Mouse (Mus musculus) liver, adult (tissue): ENCODE data around the gene Ccdc34.

Experiments used
- GATA4 ChIP-seq: IDR thresholded peaks from 2 replicates; pipeline ENCODE4 v1.6.1; 2014; ENCODE audit warnings: mild to moderate bottlenecking, low read length; ENCODE audit not compliant: insufficient replicate concordance

Ccdc34 gene

DNA sequence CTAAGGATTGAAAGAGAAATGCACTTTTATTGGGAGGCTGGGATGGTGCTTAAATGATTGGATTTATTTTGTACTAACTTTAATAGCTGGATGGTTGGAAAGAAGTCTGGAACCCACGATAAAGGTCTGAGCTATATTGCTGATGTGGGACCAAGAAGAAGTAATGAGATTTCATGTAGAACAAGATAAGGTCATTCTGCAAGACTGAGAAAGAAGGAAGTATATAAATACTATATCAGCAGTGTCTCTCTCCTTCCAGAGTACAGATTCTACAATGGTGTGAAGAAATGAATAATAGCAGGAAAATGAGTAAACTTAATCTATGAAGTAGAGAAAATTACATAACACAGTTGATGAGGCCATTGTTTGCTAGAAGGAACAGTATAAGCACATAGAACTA is 2.8 kb downstream of the Ccdc34 start:
- no peak for TF ChIP-seq GATA4

DNA sequence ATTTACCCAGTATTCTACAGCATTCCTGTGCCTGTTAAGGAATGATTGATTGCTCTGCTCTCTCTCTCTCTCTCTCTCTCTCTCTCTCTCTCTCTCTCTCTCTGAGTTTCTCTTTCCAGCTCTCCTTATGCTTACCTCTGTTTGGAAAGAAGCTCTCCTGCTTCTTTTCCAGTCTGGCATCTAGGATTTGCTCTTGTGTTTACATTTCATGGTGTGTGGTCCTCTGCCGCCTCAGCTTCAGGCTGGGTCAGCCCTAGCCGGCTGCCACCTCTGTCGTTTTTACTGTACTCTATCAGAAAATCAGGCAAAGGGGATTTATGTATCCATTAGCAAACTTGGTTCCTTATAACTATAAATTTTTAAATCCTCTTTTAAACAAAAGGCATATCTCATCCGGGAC is 18.6 kb downstream of the Ccdc34 start:
- TF ChIP-seq GATA4: no peak

DNA sequence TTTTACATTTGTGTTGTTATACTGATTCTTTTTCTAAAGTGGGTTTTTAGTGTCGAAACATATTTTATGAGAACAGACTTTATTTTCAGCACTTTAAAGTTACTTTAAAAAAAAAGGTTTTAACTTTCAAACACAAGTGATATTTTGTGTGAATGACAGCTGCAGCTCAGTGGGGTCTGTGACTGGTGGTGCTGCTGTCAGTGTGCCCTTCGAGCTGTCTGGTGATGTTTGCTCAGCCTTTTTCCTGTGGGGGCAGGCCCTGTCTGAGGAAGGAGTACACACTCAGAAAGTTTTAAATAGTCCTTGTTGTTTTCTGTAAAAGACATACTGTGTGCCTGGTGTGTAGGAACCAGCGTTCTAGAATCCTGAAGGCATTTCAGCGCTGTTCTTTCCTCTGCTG is 19.0 kb downstream of the Ccdc34 start:
- no peak for TF ChIP-seq GATA4

DNA sequence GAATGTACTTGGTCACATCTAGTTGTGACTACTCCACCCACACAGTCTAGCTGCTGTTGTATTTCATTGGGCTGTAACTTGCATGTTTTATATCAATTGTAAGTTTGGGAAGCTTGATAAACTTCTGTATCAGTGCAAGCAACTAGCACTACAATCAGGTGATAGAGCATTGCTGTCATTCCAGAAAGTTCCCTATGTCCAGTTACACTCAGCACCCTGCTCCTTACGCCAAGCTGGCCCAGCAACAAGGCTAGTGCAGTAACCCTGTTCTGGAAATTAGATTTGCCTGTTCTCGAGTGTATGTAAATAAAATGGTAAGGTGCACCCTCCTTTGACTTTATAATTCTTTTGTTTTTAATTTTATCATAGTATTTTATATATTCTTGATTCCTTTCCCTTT is 19.6 kb downstream of the Ccdc34 start:
- no peak for TF ChIP-seq GATA4

DNA sequence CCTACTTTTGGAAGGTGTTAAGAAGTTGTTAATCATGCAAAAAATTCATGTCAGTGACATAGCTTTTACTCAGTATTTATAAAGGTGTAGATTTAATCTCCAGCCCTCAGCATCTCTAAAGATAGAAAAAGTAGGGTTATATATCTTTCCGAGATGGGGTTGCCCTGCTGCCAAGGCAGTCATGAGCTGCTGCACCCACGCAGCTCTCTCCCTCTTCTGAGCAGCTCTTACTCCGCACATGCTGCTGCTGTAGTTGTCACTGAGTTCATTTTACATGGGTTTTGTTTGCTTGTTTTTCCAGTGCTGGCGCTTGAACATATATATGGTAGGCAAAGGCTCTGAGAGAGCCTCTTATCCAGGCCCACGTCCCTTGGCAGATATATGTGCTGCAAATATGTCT is 20.7 kb downstream of the Ccdc34 start:
- no peak for TF ChIP-seq GATA4

DNA sequence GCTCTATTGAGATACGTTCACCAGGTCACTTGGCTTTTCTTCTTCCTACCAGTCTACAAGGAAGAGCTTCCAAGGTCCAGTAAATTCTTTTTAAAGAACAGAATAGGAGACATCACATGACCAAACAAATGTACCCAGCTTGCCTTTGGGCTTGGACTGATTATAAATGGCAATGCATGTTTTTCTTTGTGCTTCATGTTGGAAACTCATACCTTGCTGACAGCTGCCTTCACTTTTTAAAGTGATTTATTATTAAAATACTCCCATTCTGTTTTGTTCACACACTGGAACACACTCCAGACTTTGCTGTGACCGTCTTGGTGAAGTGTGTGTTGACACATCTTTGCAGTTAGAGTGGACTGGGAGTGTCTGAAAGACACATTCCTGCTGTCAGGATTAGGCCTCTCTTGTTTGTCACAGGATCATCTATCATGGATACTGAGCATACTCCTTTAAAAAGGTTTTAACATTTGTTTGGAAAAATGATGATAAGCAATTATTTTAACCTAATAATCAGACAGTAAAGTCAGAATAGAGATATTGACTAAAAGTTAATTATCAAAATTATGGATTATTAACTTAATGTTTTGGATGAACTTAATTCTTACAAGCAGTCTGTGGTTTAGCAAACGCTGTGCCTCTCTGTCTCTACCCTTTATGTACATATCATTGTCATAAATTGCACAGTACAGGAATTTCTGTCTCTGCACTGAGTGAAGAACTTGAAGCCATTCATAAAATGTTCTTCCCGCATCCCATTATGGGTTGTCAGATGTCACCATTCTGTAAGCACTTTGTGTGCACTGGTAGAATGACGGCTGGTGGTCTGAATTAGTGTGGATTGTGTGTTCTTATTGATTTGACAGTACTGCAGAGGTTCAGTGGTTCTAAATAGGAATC is 25.5 kb downstream of the Ccdc34 start:
- no peak for TF ChIP-seq GATA4

DNA sequence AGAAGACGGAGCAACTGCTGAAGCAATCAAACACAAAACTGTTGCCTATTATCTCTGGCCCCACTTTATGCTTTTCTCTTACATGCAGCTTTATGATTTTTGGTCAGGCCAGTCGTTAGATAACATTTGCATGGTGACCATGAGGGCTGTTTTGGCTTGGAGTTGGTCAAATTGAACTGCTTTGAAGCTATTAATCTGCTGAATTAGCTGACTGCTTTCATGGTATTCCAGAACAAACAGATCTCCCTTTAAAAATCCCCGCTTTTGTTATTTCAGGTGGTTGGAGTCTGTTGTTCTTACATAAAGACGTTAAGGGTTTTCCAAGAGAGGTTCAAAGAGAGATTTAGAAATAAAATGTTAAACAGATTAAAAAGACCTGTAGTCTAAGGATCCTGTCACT is 40.8 kb downstream of the Ccdc34 start:
- no peak for TF ChIP-seq GATA4

DNA sequence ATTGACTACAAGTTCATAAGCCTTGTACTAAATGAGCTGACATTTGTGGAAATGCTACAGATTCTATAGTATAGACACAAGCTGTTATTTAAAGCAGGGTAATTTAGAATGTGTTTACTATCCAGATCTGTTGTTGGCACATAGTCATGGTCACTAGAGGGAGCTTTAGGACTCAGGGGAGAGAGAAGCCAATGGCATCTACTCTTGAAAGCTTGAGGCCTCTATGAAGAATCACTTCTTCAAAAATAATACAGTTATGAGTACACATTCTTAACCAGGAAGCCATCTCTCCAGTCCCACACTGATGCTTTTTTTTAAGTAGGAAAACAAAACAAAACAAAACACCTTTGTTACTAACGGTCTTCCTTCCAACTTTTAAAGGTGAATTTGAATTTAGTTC is 45.5 kb downstream of the Ccdc34 start:
- TF ChIP-seq GATA4: no peak

DNA sequence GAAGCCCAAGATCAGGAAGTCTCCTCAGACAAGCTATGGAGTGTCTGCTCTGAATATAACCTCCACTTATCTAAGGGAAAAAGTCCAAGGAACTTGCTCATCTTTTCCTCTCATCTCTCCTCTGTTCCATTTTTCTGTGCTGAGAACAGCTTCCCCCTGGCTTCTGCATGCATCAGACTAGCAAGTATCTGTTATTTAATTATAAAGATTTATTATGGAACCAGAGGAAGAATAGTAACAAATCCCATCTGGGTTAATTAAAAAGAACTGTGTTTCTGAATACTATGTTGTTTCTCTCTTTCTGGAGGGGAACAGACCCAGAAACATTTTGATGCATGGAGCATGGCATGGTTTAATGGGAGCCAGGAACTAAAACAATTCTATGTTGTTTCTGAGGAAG is 51.3 kb downstream of the Ccdc34 start:
- no peak for TF ChIP-seq GATA4

DNA sequence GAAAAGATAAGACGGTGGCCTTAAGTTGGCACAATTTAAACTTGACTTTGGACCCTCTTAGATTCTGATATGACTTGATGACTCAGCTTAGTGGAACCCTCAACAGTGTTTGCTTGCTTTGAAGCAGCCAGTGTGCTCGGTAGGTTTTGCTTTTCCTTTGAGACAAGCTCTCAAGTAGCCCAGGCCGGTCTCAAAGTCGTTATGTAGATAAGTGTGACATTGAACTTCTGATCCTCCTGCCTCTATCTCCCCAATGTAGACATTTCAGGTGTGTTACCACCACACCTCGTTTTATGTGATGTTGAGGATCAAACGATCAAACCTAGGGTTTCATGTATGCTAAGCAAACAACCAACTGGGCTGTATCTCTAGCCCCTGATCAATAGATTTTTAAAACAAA is 55.4 kb downstream of the Ccdc34 start:
- TF ChIP-seq GATA4: no peak

DNA sequence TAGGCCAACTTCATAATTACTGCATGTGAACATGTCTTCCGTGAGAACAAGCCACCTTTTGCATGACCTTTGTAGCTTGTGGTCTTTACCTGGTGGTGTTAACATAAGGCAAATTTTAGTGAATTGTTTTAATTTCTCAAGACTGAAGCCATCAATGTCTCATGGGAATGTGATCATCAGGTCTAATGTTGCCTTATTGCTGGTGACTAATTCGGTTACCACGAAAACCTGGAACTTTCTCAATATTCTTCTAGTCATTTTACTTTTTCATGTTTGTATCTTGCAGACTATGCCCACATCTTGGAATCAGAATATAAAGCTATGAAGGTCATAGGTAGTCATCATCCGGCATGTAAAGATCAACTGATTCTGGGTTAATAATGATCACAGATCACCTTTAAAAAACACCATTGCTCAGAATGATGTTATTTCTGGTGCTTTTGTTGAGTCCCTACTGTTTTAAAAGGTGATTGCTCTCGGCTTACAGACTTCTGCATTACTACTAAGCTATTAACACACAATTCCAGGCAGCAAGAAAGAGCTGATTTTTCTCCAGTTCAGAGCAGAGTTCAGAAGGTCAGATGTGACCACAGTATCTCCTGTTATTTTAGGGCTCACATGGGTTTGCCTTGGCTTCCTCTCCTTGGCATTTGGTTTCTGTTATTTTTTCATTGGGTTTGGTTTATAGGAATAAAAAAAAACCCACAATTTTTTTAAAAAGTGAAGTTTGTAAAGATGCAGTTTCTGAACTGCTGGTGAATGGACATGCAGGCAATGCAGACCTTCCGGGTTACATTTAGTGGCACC is 57.2 kb downstream of the Ccdc34 start:
- no peak for TF ChIP-seq GATA4

DNA sequence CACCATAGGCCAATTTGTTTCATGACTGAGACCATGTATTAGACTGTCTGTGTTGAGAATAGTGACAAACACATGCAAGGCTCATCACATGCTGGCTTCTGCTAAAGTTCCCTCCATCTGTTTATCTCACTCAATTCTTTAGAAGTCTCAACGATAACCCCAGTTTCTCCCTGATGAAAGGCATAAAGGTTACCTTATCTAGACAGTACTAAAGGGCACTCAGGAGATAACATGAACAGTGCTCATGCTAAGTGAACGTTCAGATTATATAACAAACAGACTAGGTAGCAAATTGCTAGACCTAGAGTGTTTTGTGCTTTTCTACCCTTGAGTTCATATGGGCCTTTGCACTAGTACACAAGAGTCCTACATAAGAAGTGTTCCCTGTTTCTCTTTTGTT is 59.6 kb downstream of the Ccdc34 start:
- TF ChIP-seq GATA4: no peak

DNA sequence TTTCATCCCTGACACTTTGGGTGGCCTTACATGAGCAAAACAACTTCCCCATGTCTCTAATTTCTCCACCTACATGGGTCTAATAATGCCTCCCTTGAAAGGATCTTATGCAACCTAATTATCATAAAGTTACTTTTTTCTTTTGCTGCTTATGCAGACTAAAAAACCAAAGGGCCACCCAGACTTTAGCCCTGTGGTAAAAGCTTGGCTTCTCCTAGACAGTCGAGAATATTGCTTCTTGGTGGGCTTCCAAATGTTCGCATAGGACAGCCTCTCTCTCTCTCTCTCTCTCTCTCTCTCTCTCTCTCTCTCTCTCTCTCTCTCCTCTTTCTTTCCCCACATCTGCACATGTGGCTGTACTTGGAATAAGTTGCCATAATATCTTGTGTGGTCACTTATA is 60.0 kb downstream of the Ccdc34 start:
- TF ChIP-seq GATA4: no peak

DNA sequence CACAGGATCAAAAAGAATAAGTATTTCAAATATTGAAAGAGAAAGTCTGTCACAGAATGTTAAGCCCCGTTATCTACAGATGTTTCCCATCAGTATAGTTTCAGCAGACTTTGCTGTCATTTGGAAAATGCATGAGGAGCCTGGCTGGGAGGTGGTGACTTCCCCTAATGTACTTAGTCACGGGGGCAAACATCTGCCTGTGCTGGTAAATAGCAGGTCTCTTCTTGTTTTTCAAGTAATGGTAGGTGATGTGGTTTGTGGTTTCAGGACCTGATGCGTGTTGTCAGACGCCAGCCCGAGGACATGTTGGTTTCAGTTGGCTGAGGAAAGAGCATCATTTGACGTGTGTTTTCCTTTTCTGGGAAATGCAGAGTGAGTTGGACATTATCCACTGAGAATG is 62.9 kb downstream of the Ccdc34 start:
- TF ChIP-seq GATA4: no peak

DNA sequence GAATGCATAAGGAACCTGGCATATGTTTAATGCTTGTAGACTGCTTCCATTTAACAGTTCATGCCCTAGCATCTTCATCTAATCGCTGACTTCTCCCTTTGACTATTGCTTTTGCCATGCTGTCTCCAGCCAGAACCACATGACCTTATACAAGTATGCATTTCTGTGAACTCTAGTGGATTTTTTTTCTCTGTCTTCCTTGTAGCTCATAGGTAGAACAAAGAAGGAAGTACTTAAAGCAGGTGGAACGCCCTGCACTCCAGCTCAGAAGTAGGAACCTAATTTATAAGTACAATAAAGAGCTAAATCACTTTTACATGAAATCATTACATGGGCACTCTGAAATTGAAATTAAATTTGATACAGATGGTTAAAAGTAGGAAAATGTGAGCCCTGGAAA is 65.4 kb downstream of the Ccdc34 start:
- no peak for TF ChIP-seq GATA4

DNA sequence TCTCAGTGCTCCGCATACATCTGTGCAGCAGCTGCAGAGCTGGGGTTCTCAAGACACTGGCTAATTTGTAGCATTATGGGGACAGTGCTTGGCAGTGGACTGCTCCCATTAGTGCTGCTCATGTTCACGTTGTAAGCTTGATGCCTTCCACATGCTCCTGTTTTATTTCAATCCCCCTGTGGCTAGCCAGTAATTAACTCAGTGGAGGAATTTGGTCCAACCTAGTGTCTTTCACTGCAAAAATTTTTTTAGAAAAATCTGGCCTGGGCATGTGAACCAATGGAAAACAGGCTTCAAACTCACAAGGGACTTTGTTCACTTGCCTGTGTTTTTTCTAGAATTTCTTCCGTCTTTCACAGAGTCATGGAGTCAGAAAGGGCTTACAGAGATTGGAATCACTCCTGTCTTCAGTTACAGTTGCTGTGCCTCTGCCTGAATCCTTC is 68.1 kb downstream of the Ccdc34 start:
- no peak for TF ChIP-seq GATA4

DNA sequence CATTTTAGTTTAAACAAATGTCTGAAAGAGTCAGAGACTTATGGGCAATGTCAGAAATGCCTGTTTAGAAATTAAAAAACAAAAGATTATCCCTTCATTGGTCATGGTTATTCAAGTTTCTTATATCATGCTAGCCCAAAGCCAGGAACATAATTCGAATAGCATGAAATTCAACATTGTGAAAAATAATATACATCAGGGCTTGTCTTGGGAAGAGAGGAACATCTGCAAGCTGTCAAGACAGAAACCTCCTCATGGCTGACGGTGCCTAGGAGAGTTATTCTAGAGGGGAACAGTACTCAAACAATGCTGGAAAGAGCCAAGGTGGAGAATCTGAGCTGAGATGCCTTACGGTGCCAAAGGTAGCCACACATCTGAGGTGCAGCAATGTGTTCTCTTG is 96.5 kb downstream of the Ccdc34 start:
- no peak for TF ChIP-seq GATA4

DNA sequence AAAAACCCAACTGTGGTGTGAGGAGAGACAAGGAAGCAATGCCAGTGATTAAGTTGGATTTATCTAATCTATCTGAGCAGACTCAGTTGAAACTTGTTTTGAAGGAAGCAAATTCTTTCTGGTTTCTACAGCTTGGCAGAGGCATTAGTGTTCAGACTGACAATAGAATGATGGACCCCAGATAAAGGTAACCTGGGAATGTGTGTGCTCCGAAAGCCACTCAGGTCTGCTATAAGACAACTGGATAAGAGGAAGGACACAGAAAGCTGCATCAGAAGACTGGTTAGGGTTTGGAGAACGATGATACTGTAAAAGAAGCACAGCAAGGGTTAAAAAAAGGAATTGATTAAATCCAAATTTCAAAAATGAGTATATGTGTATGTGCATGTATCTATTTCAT is 111.8 kb downstream of the Ccdc34 start:
- TF ChIP-seq GATA4: no peak
